Mouse (Mus musculus) forebrain, embryonic 12.5 days (tissue): ENCODE data around the gene Thy1. TPM values are rescaled to one million over a fixed set of nuclear protein-coding genes. Genes with fewer than 3 reads are reported as not detected.

Source experiments
- ATAC-seq: fragments of 200-750 bp; cut with Nextera tagmentation; 2 replicates; pipeline ENCODE4 v1.8.0; 2017; ENCODE audit warnings: moderate TSS enrichment; ENCODE audit not compliant: low FRiP score
- H3K27ac ChIP-seq: fragments of 300-500 bp; sonication (generic); 2 replicates; pipeline ENCODE4 v1.5.1; 2016; ENCODE audit warnings: mild to moderate bottlenecking
- H3K27me3 ChIP-seq: fragments of 300-500 bp; sonication (generic); 2 replicates; pipeline ENCODE4 v1.6.1; 2016; ENCODE audit warnings: mild to moderate bottlenecking
- H3K36me3 ChIP-seq: fragments of 300-500 bp; sonication (generic); replicated peaks from 2 replicates; pipeline ENCODE4 v1.6.1; 2016; ENCODE audit warnings: mild to moderate bottlenecking
- H3K4me1 ChIP-seq: fragments of 300-500 bp; sonication (generic); 2 replicates; pipeline ENCODE4 v1.6.1; 2016
- H3K4me2 ChIP-seq: fragments of 300-500 bp; sonication (generic); 2 replicates; pipeline ENCODE4 v1.6.1; 2016; ENCODE audit warnings: mild to moderate bottlenecking, moderate library complexity
- H3K4me3 ChIP-seq: fragments of 300-500 bp; sonication (generic); replicated peaks from 2 replicates; pipeline ENCODE4 v1.5.1; 2016; ENCODE audit warnings: mild to moderate bottlenecking
- H3K9ac ChIP-seq: fragments of 300-500 bp; sonication (generic); 2 replicates; pipeline ENCODE4 v1.6.1; 2016; ENCODE audit warnings: mild to moderate bottlenecking
- H3K9me3 ChIP-seq: fragments of 300-500 bp; sonication (generic); 2 replicates; pipeline ENCODE4 v1.6.1; 2016
- WGBS: fragments of 180-500 bp; shearing (Covaris S2); methylation state at CpG from one replicate; pipeline ENCODE4 v1.1.7; 2016; 5-methylcytosine and 5-hydroxymethylcytosine counted together
- polyA plus RNA-seq: library from polyadenylated mRNA; unstranded; fragments of >200 nt; fragmentation: Nextera tagmentation; extraction: Ambion mirVana; gene quantifications from 2 replicates; pipeline ENCODE4 v1.2.1, GENCODE M21; 2016

Gene Thy1
- polyA plus RNA-seq, 1 experiment from 2014 or later, result not detected

GRCm38 (mm10) chr9:44088877-44089608, 45.9 kb downstream of the Thy1 start:
- Histone ChIP-seq H3K27ac (no peak overlapping the region), H3K4me2 (no peak overlapping the region), H3K36me3 (peaks cover 10% of the 10 kb centered on the region), H3K9ac (no peak overlapping the region), H3K4me1 (peaks cover 32% of the 10 kb centered on the region), H3K4me3 (no peak overlapping the region), H3K9me3 (no peaks in the 10 kb centered on the region), H3K27me3 (peaks cover 56% of the 10 kb centered on the region)
- WGBS, result 67% methylated on average over 12 of the region's 12 CpGs
- no peak for ATAC-seq

GRCm38 (mm10) chr9:44093612-44094503, 50.7 kb downstream of the Thy1 start:
- Histone ChIP-seq H3K9me3 (no peaks in the 10 kb centered on the region), H3K4me2 (peak overlapping the region; percentile 41), H3K9ac (0 out of 2 replicates have a peak overlapping the region, but pooled peaks have one; percentile 21), H3K4me1 (peaks cover 16% of the 10 kb centered on the region), H3K27me3 (peaks cover 12% of the 10 kb centered on the region; the same call in 1 of the 2 replicates), H3K36me3 (peaks cover 10% of the 10 kb centered on the region), H3K27ac (no peak overlapping the region), H3K4me3 (no peak overlapping the region)
- 31% methylated on average over 24 of the region's 24 CpGs for WGBS
- peak; percentile 68; the same call in 1 of the 2 replicates for ATAC-seq

DNA sequence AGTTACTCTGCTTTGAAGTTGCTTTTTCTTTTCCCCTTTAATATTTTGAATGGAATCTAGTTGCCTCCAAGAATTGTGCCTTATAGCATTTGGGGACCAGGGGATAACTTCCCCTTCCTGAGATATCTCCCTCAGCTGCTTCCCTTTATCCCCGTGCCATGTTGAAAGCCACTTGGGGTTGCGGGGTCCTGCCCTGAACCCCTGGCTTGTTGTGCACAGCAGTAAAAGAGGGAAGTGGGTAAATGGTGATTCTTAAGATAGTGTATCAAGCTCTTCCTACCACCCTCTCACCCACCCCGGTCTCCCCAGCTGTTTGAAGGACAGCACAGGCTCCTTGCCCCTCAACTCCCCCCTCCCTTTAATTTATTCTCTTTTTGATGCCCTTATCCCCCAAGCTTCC, 51.6 kb downstream of the Thy1 start:
- Histone ChIP-seq H3K9me3 (no peaks in the 10 kb centered on the region), H3K4me1 (peaks cover 16% of the 10 kb centered on the region), H3K4me3 (no peak overlapping the region), H3K4me2 (no peak overlapping the region), H3K27ac (no peak overlapping the region), H3K36me3 (peaks cover 10% of the 10 kb centered on the region), H3K27me3 (peaks cover 4% of the 10 kb centered on the region; the same call in 1 of the 2 replicates), H3K9ac (no peak overlapping the region)
- no peak for ATAC-seq
- 90% methylated on average over 3 of the region's 3 CpGs for WGBS

DNA sequence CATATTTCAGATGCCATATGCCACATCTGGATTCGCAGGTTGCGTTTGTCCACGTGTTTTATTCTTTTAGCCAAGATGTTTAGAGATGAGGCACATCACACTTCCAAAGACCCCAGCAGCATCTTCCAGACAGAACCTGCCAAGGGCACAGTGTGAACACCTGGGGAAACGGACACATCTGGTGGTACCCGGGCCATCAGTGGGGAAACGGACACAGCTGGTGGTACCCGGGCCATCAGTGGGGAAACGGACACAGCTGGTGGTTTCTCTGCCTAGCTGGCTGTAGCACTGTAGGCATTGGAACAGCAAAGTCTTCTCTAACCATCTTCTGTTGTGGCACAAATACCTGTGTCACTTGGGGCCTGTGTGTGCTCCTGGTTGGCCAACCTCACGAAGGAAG, 52.6 kb downstream of the Thy1 start:
- WGBS, result 91% methylated on average over 9 of the region's 9 CpGs
- Histone ChIP-seq H3K4me3 (no peak overlapping the region), H3K27ac (no peak overlapping the region), H3K27me3 (no peaks in the 10 kb centered on the region), H3K9ac (no peak overlapping the region), H3K4me1 (peaks cover 16% of the 10 kb centered on the region), H3K9me3 (no peaks in the 10 kb centered on the region), H3K4me2 (no peak overlapping the region), H3K36me3 (peaks cover 10% of the 10 kb centered on the region)
- ATAC-seq, result no peak

- Histone ChIP-seq H3K27me3 (no peaks in the 10 kb centered on the region), H3K4me3 (no peak overlapping the region), H3K4me2 (no peak overlapping the region), H3K9me3 (no peaks in the 10 kb centered on the region), H3K4me1 (peaks cover 19% of the 10 kb centered on the region), H3K36me3 (peaks cover 10% of the 10 kb centered on the region), H3K27ac (peak overlapping the region; percentile 38; the same call in 1 of the 2 replicates), H3K9ac (no peak overlapping the region)
- ATAC-seq, result peak; percentile 47; the same call in 1 of the 2 replicates
- WGBS, result 16% methylated on average over 9 of the region's 9 CpGs
Observed at GRCm38 (mm10) chr9:44096536-44096935, 53.4 kb downstream of the Thy1 start.

Other genes with a start within 250 kb of the Thy1 start
- gene Usp2, start 23.6 kb downstream of the Thy1 start, polyA plus RNA-seq, result 10.2 and 14.6 TPM in 2 replicates
- gene Mfrp, start 58.3 kb downstream of the Thy1 start, polyA plus RNA-seq, result 0.27 and 0.33 TPM in 2 replicates
- 0.58 and 0.73 TPM in 2 replicates for gene C1qtnf5, start 63.9 kb downstream of the Thy1 start, polyA plus RNA-seq
- gene Gm49380, start 70.1 kb downstream of the Thy1 start, polyA plus RNA-seq, result 0.14 and 0.36 TPM in 2 replicates
- gene Rnf26, start 70.1 kb downstream of the Thy1 start, polyA plus RNA-seq, result 69.6 and 69.9 TPM in 2 replicates
- 13.4 and 14.2 TPM in 2 replicates for gene Mcam, start 91.1 kb downstream of the Thy1 start, polyA plus RNA-seq
- gene Cbl, start 190.7 kb downstream of the Thy1 start, polyA plus RNA-seq, result 28.7 and 34.3 TPM in 2 replicates
- not detected in 2 replicates for gene Ccdc153, start 197.3 kb downstream of the Thy1 start, polyA plus RNA-seq
- 0.23 and 0.31 TPM in 2 replicates for gene Pdzd3, start 208.1 kb downstream of the Thy1 start, polyA plus RNA-seq
- gene Nlrx1, start 225.2 kb downstream of the Thy1 start, polyA plus RNA-seq, result 4.6 and 5.2 TPM in 2 replicates
- gene Abcg4, start 245.2 kb downstream of the Thy1 start, polyA plus RNA-seq, result 10.1 and 12.4 TPM in 2 replicates